Mouse (Mus musculus): ENCODE results near the gene Olfr901.
"Not testable (repeated sequence)": the region's sequence is repeated elsewhere in the genome, so short reads cannot be mapped to it uniquely, and the experiment has no call there.

Olfr901 gene

DNA sequence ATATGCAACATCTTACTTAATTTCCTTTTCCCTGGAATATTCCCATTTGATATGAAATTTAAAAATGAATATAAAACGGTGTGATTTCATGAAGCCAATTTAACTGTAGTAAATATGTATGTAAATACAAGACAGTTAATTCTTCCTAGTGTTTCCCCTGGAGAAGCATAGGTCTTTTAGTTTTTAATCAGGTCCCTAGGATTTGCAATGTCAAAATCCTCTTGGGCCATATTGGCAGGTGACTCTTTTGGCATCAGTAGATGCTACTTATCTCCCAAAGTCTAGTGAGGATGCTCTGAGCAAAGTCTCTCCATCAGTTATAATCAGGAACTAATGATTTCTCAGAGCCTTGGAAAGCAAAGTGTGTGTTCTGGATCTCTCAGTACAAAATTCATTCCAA lies at the start of gene Olfr901:
Olfr901 (plus strand) TSS at position 301 of the 400 bp plus-strand sequence.
- DNase-seq, result no peak

DNA sequence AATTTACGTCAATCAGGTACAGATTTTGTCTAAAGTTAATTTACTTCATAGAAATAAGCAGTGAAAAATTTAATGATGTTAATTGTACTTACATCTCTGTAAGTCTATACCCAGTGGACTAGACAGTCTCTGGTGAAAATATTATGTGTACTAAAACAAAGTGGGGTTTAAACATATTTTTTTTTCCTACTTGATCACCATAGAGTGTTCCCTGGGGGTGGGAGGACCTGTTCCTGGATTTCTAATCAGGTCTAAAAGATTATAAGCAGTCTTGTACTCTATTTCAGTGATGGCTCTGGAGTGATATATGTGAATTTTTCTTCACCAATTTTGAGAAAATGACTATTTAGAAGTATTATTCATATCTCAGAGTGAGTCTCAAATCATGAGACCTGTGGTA lies 27.9 kb upstream of the Olfr901 start, which contains the start of gene Olfr147:
Olfr147 (plus strand) TSS at position 301 of the 400 bp plus-strand sequence.
- DNase-seq, result no peak

- not testable (repeated sequence) for DNase-seq
These were observed 21.8 kb upstream of the Olfr901 start for GRCm38 (mm10) chr9:38407502-38407901.

DNA sequence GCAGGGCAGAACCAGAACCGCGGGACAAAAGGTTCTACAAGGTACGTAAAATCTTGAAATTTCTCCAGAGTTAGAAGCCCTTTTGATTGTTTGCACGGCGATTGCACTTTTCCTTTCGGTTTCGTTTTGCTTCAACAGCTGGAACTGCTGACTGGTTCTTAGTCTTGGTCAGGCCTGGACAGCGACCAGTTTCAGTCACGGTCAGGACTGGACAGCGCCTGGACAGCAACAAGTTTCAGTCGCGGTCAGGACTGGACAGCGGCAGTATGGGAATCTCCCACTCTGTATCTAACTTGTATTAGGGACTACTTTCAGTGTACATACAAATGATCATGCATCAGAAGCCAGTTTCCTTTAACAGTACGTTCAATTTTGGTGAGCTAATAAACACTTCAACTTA lies 15.8 kb upstream of the Olfr901 start:
- DNase-seq, result not testable (repeated sequence)

DNA sequence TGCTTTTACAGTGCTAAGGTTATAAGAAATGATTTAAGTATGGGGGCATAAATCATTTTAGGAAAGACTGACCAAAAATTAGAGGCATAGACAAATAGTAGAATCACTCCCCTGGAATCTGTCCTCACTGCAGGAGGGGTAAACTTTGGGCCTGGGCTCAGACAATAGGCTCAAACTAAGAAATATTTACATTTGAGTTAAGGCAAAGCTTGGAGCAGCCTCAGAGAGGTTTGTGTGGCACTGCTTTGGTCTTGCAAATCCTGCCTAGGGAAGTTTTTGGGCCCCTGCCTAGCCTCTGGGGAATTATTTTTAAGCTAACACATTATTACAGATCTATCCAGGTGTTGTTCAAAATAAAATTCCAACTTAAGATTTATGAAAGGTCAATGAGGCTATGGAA lies 5.5 kb upstream of the Olfr901 start:
- DNase-seq, result no peak

DNA sequence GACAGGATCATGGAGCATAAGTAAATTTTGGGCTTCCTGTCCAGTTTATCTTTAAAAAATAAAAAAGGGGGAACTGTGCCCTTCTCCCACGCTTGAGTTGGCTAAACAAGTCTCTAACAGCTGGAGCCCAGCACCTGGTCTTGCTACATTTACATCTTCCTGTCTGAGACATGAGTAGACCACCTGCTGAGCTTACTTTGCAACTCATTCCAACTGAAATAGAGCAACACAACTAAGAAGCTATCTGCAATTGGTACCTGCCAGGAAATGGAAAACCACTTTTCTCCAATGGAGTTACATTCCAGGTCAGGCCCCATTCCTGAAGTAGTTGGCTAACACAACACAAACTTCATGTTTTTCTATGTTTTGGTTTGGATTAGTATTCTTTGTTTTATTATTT lies 2.2 kb upstream of the Olfr901 start:
- DNase-seq, result no peak

DNA sequence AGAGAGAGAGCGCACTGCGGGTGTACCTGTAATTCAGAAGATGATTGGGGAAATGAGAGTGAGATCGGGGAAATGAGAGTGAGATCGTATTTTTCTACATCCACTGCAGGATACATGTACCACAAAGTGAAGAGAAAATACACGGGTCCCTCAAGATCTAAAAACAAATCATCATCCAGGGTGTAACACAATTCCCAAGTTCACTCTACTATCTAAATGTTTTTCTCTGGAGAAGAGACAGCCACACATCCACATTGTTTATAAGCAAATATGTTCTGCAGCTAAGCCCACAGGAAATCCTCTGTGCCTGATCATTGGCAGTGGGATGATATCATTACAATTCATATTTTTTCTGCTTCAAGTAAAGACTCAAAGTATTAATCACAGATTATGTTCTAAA lies 18.1 kb downstream of the Olfr901 start, which contains the start of gene Olfr902:
Olfr902 (plus strand) TSS at position 301 of the 400 bp plus-strand sequence.
- DNase-seq, result no peak

DNA sequence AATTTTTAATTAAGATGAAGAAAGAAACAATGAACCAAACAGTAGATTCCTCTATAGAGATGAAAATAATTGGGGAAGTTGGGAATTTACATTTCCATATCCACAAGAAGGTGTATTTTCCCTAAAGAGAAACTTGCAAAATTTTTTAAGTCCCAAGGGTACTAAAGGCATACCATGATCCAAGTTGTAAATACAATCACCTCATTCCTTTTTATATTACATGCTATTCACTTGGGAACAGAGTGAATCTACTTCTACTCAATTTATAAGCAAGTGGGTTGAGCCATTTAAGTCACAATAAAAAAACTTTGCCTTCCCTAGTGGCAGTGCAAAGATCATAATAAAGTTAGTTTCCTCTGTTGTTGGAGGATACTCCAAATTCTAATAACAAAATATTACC lies 33.6 kb downstream of the Olfr901 start, which contains the start of gene Olfr904:
Olfr904 (plus strand) TSS at position 301 of the 400 bp plus-strand sequence.
- DNase-seq, result no peak

DNA sequence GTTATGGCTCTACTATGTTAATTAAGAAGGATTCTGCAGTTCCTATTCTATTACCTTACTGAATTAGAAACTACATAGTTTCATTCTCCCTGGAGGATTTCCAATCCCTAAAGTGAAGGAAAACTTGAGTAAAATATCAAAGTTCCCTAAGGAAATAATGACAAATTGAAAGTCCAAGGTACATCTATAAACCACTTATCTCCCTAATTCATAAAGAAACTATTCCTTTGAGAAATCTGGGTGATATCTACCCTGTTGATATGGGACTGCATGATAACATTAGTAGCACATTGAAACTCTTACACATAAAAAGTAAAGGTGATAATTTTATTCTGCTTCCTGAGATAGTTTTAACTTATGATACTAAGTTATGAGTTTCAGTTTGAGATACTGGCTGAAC lies 41.6 kb downstream of the Olfr901 start, which contains the start of gene Olfr905:
Olfr905 (plus strand) TSS at position 301 of the 400 bp plus-strand sequence.
- no peak for DNase-seq
